Mouse (Mus musculus) small intestine, adult 2 months (tissue): ENCODE measurements around the gene Hoxa10. TPM values are rescaled to one million over a fixed set of nuclear protein-coding genes. Genes with fewer than 3 reads are reported as not detected.

Experiments
- H3K27ac ChIP-seq: fragments of 200-500 bp; 2 replicates; pipeline ENCODE4 v1.5.1; 2012; ENCODE audit warnings: low read depth, low read length, control low read depth, inconsistent platforms; ENCODE audit not compliant: insufficient read depth
- H3K27me3 ChIP-seq: fragments of 200-500 bp; 2 replicates; pipeline ENCODE4 v1.6.1; 2012; ENCODE audit warnings: mild to moderate bottlenecking, moderate library complexity, low read length, inconsistent platforms; ENCODE audit not compliant: control insufficient read depth, insufficient read depth
- H3K36me3 ChIP-seq: fragments of 200-500 bp; 2 replicates; pipeline ENCODE4 v1.6.1; 2012; ENCODE audit warnings: mild to moderate bottlenecking, low read length, control low read depth, inconsistent platforms; ENCODE audit not compliant: control insufficient read depth, insufficient read depth
- H3K4me1 ChIP-seq: fragments of 200-500 bp; 2 replicates; pipeline ENCODE4 v1.6.1; 2012; ENCODE audit warnings: low read length, inconsistent platforms, mixed read lengths; ENCODE audit not compliant: control insufficient read depth, insufficient read depth, insufficient read length
- H3K4me3 ChIP-seq: fragments of 200-500 bp; 2 replicates; pipeline ENCODE4 v1.5.1; 2012; ENCODE audit warnings: low read depth, mild to moderate bottlenecking, control low read depth, inconsistent platforms, low read length, moderate library complexity
- CTCF ChIP-seq: fragments of 200-500 bp; IDR thresholded peaks from 2 replicates; pipeline ENCODE4 v1.5.1; 2012; ENCODE audit warnings: low read depth, mild to moderate bottlenecking, control low read depth, inconsistent platforms, low read length, moderate library complexity, mixed read lengths; ENCODE audit not compliant: insufficient replicate concordance, insufficient read length; ENCODE audit errors: extremely low read depth
- POLR2A ChIP-seq: fragments of 200-500 bp; IDR thresholded peaks from 2 replicates; pipeline ENCODE4 v1.6.1; 2012; ENCODE audit warnings: low read depth, mild to moderate bottlenecking, control low read depth, inconsistent platforms, low read length, moderate library complexity
- WGBS: fragments of 180-500 bp; shearing (Covaris S2); methylation state at CpG from one replicate; pipeline ENCODE4 v1.1.7; 2018; 5-methylcytosine and 5-hydroxymethylcytosine counted together
- polyA plus RNA-seq: library from polyadenylated mRNA; depleted of rRNA; stranded (reverse); fragments of >200 nt; gene quantifications from 2 replicates; pipeline ENCODE4 v1.2.3, GENCODE M21; 2012

Hoxa10 gene
- polyA plus RNA-seq, 1 experiment: not detected

- WGBS: 5% methylated on average over 35 of the region's 35 CpGs
- H3K27ac ChIP-seq: no peak overlapping the region
- H3K4me3 ChIP-seq: no peak overlapping the region
- peaks cover 70% of the 10 kb centered on the region for H3K27me3 ChIP-seq
- peaks cover 2% of the 10 kb centered on the region; the same call in 1 of the 2 replicates for H3K4me1 ChIP-seq
- no peaks in the 10 kb centered on the region for H3K36me3 ChIP-seq
- TF ChIP-seq POLR2A: no peak
- no peak for TF ChIP-seq CTCF
Measured at GRCm38 (mm10) chr6:52252775-52253376, 12.2 kb upstream of the Hoxa10 start.

- H3K27me3 ChIP-seq: peaks cover 71% of the 10 kb centered on the region
- TF ChIP-seq CTCF (no peak), POLR2A (no peak)
- peaks cover 2% of the 10 kb centered on the region; the same call in 1 of the 2 replicates for H3K4me1 ChIP-seq
- no peak overlapping the region for H3K27ac ChIP-seq
- WGBS: 9% methylated on average over 24 of the region's 24 CpGs
- H3K4me3 ChIP-seq: no peak overlapping the region
- H3K36me3 ChIP-seq: no peaks in the 10 kb centered on the region
Measured at GRCm38 (mm10) chr6:52252016-52252774, 11.5 kb upstream of the Hoxa10 start.

- Histone ChIP-seq H3K27me3 (peaks cover 77% of the 10 kb centered on the region), H3K27ac (no peak overlapping the region), H3K4me3 (no peak overlapping the region), H3K36me3 (no peaks in the 10 kb centered on the region), H3K4me1 (peaks cover 2% of the 10 kb centered on the region; the same call in 1 of the 2 replicates)
- 11% methylated on average over 7 of the region's 7 CpGs for WGBS
- TF ChIP-seq CTCF: no peak
- TF ChIP-seq POLR2A: no peak
Measured at GRCm38 (mm10) chr6:52251177-52251879, 10.7 kb upstream of the Hoxa10 start.

- H3K4me3 ChIP-seq: no peak overlapping the region
- no peak for TF ChIP-seq CTCF
- TF ChIP-seq POLR2A: no peak
- no peak overlapping the region for H3K27ac ChIP-seq
- 7% methylated on average over 4 of the region's 4 CpGs for WGBS
- peaks cover 2% of the 10 kb centered on the region; the same call in 1 of the 2 replicates for H3K4me1 ChIP-seq
- no peaks in the 10 kb centered on the region for H3K36me3 ChIP-seq
- H3K27me3 ChIP-seq: peaks cover 88% of the 10 kb centered on the region
Measured at GRCm38 (mm10) chr6:52249826-52250225, 9.2 kb upstream of the Hoxa10 start.

GRCm38 (mm10) chr6:52249415-52249738 lies 8.7 kb upstream of the Hoxa10 start:
- peaks cover 92% of the 10 kb centered on the region for H3K27me3 ChIP-seq
- WGBS: 2% methylated on average over 16 of the region's 16 CpGs
- no peak for TF ChIP-seq CTCF
- TF ChIP-seq POLR2A: no peak
- no peak overlapping the region for H3K27ac ChIP-seq
- H3K4me3 ChIP-seq: no peak overlapping the region
- H3K36me3 ChIP-seq: no peaks in the 10 kb centered on the region
- H3K4me1 ChIP-seq: peaks cover 2% of the 10 kb centered on the region; the same call in 1 of the 2 replicates

GRCm38 (mm10) chr6:52248638-52249414 lies 8.2 kb upstream of the Hoxa10 start:
- H3K4me1 ChIP-seq: peaks cover 2% of the 10 kb centered on the region; the same call in 1 of the 2 replicates
- peaks cover 92% of the 10 kb centered on the region for H3K27me3 ChIP-seq
- no peak overlapping the region for H3K4me3 ChIP-seq
- WGBS: 4% methylated on average over 27 of the region's 27 CpGs
- no peak overlapping the region for H3K27ac ChIP-seq
- H3K36me3 ChIP-seq: no peaks in the 10 kb centered on the region
- TF ChIP-seq CTCF: no peak
- no peak for TF ChIP-seq POLR2A
